Mouse (Mus musculus): Measurements from ENCODE around the gene Esyt1.

GRCm38 (mm10) chr10:128520591-128520990 is 5.1 kb downstream of the Esyt1 start:
- no peak for TF ChIP-seq CTCF (IDR thresholded peaks at IDR 0.05; ENCODE audit: low read depth)
- TF ChIP-seq EP300 (IDR thresholded peaks at IDR 0.05; ENCODE audit: low read depth) = no peak
